Mouse (Mus musculus) liver, embryonic 14.5 days (tissue): ENCODE results near the gene Sec1.

ENCODE experiments used
- CTCF ChIP-seq: IDR thresholded peaks from 2 replicates; pipeline ENCODE4 v1.5.1; 2016; ENCODE audit warnings: antibody characterized with exemption, low read depth, control low read depth
- EP300 ChIP-seq: IDR thresholded peaks from 2 replicates; pipeline ENCODE4 v1.6.1; 2016; ENCODE audit warnings: antibody characterized with exemption, low read depth

DNA sequence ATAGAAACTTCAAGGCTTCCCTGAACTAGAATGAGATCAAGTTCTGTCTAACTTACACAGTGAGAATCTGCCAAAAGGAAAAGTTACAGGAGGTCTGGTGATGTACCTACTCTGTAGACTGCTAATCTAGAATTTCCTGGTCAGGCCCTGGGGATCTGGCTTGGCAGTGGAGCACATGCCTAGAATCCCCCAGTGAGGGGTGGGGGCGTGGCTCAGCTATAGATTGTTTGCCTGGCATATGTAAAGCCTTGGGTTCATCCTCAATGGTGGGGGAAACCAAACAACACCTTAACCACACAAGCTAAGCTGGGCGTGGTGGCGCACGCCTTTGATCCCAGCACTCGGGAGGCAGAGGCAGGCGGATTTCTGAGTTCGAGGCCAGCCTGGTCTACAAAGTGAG lies 3.7 kb upstream of the Sec1 start:
- no peak for TF ChIP-seq EP300
- no peak for TF ChIP-seq CTCF
